Mouse (Mus musculus): ENCODE results near the gene 1700023F06Rik.

- TF ChIP-seq POLR2AphosphoS2 (IDR thresholded peaks at IDR 0.05; ENCODE audit: low read depth, low read length) (no peak), POLR2A (IDR thresholded peaks at IDR 0.05; ENCODE audit: low read depth, low read length) (no peak), USF2 (conservative IDR thresholded peaks at IDR 0.05; ENCODE audit: low read depth, low read length) (no peak), CTCF (conservative IDR thresholded peaks at IDR 0.05 in 1 of 2, IDR thresholded peaks at IDR 0.05 in 1 of 2; ENCODE audit: low read depth in 2 of 2, low read length in 2 of 2) (no peak), ZC3H11A (IDR thresholded peaks at IDR 0.05; ENCODE audit: low read depth, low read length) (no peak), USF1 (IDR thresholded peaks at IDR 0.05; ENCODE audit: low read depth, low read length) (no peak), MAFK (IDR thresholded peaks at IDR 0.05; ENCODE audit: insufficient replicate concordance, low read length) (no peak), ZKSCAN1 (IDR thresholded peaks at IDR 0.05; ENCODE audit: borderline replicate concordance, low read depth, low read length) (no peak), NELFE (IDR thresholded peaks at IDR 0.05; ENCODE audit: low read depth, low read length) (no peak), ZMIZ1 (IDR thresholded peaks at IDR 0.05; ENCODE audit: low read depth, low read length) (no peak), MAX (IDR thresholded peaks at IDR 0.05; ENCODE audit: low read length) (no peak), EP300 (IDR thresholded peaks at IDR 0.05; ENCODE audit: low read length) (no peak), RAD21 (IDR thresholded peaks at IDR 0.05; ENCODE audit: low read depth, low read length) (no peak)
These were observed 12.7 kb downstream of the 1700023F06Rik start for GRCm38 (mm10) chr11:103195656-103196055.

Data from CH12.LX (cell line).